Mouse (Mus musculus) embryonic facial prominence, embryonic 10.5 days (tissue): ENCODE results near the gene Gm20924. TPM values are rescaled to one million over a fixed set of nuclear protein-coding genes. Genes with fewer than 3 reads are reported as not detected.
"Not testable (repeated sequence)": the region's sequence is repeated elsewhere in the genome, so short reads cannot be mapped to it uniquely, and the experiment has no call there.

Experiments
- DNase-seq: peaks from one replicate; pipeline ENCODE4 v3.0.0-alpha.2; 2017; ENCODE audit warnings: low spot score
- H3K27ac ChIP-seq: fragments of 300-500 bp; sonication (generic); replicated peaks from 2 replicates; pipeline ENCODE4 v1.5.1; 2016; ENCODE audit warnings: mild to moderate bottlenecking
- H3K27me3 ChIP-seq: fragments of 300-500 bp; sonication (generic); replicated peaks from 2 replicates; pipeline ENCODE4 v1.6.1; 2016; ENCODE audit warnings: low read depth, mild to moderate bottlenecking; ENCODE audit not compliant: poor library complexity, severe bottlenecking
- H3K36me3 ChIP-seq: fragments of 300-500 bp; sonication (generic); replicated peaks from 2 replicates; pipeline ENCODE4 v1.6.1; 2016; ENCODE audit warnings: mild to moderate bottlenecking, moderate library complexity
- H3K4me1 ChIP-seq: fragments of 300-500 bp; sonication (generic); 2 replicates; pipeline ENCODE4 v1.6.1; 2016
- H3K4me3 ChIP-seq: fragments of 300-500 bp; sonication (generic); 2 replicates; pipeline ENCODE4 v1.5.1; 2016; ENCODE audit warnings: mild to moderate bottlenecking, moderate library complexity
- H3K9me3 ChIP-seq: fragments of 300-500 bp; sonication (generic); 2 replicates; pipeline ENCODE4 v1.6.1; 2016; ENCODE audit warnings: mild to moderate bottlenecking
- WGBS: fragments of 180-500 bp; shearing (Covaris S2); methylation state at CpG from one replicate; pipeline ENCODE4 v1.1.7; 2016; 5-methylcytosine and 5-hydroxymethylcytosine counted together
- polyA plus RNA-seq: library from polyadenylated mRNA; unstranded; fragments of >200 nt; fragmentation: Nextera tagmentation; extraction: Ambion mirVana; gene quantifications from 2 replicates; pipeline ENCODE4 v1.2.1, GENCODE M21; 2016

Gm20924 gene
- not detected in 2 replicates for polyA plus RNA-seq

GRCm38 (mm10) chrY:65207427-65207826 lies at the start of gene Gm20924:
Gene Gm20924, minus strand, starts transcription at chrY:65207527.
- H3K27ac ChIP-seq, DNase-seq, H3K9me3 ChIP-seq, H3K4me3 ChIP-seq, H3K36me3 ChIP-seq, H3K4me1 ChIP-seq, H3K27me3 ChIP-seq: not testable (repeated sequence)
- WGBS = no CpG with 5 or more reads among the region's 4 CpGs

Other genes with a start within 250 kb of the Gm20924 start
- gene Gm20736, start 170.2 kb upstream of the Gm20924 start, polyA plus RNA-seq = not detected in 2 replicates